In the genomic region with DNA sequence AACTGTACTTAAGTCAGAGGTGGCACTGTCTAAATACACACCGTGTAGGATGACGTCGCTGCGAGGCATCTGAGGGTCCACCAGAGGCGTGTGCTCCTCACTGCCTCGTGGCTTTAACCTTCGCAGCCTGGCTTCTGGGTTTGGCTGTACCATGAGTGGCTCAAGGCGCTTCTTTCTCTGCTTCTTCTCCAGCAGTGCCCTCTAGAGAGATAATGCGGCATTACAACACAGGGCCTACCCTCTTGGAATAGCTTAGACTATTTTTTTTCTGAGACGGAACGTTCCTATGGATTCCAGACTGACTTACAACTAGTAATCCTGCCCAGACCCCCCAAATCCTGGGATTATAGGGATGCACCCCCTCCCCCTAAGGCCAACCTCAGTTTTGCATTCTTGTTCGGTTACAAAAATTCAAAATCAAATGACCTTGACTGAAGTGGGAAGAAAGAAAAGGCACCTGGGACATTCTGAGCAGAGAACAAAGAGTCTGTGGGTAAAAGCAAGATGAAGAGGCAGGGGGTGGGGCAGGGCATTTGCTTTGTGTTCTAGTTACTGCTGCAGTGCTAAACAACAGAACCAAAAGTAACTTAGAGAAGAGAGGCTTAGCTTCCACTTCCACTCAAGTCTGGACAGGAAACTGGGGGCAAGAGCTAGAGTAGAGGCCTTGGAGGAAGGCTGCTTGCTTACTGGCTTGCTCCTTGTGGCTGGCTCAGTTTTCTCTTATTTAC, we compare ENCODE assay signal across 1 mouse cellular context.
TF ChIP-seq lines count a peak whose summit lies in the region.

No protein-coding gene starts in this region.

TF ChIP-seq in C2C12, 6 proteins besides CTCF, POLR2A, EP300 and RAD21:
- TF ChIP-seq CEBPB (IDR thresholded peaks at IDR 0.05; ENCODE audit: low read depth) (no peak), USF1 (IDR thresholded peaks at IDR 0.05; ENCODE audit: low read depth) (no peak), MAX (IDR thresholded peaks at IDR 0.05) (no peak), FOSL1 (IDR thresholded peaks at IDR 0.05; ENCODE audit: insufficient read depth, low read length, poor library complexity, severe bottlenecking) (no peak), MYOG (IDR thresholded peaks at IDR 0.05; ENCODE audit: control insufficient read depth, extremely low read depth, insufficient read length) (no peak), MYOD1 (IDR thresholded peaks at IDR 0.05; ENCODE audit: control insufficient read depth, insufficient read length, low read depth) (no peak)
